Mouse (Mus musculus): ENCODE data around the gene Dennd2c.
"Not testable (repeated sequence)": the region's sequence is repeated elsewhere in the genome, so short reads cannot be mapped to it uniquely, and the experiment has no call there.

The Dennd2c gene

GRCm38 (mm10) chr3:103169771-103170170 is 67.4 kb downstream of the Dennd2c start:
- peak; percentile 84 to 90 for DNase-seq (ENCODE audit: low spot score in 2 of 2)

GRCm38 (mm10) chr3:103171505-103172267 is 69.3 kb downstream of the Dennd2c start, which contains the start of gene Bcas2:
Gene Bcas2 (plus strand): TSS chr3:103171655.
- peak; percentile 99 to 100 for DNase-seq (ENCODE audit: low spot score in 2 of 2)

GRCm38 (mm10) chr3:103172615-103173014 is 70.2 kb downstream of the Dennd2c start:
- no peak for DNase-seq (ENCODE audit: low spot score in 2 of 2)

- no peak for DNase-seq (ENCODE audit: low spot score in 2 of 2)
Observed at GRCm38 (mm10) chr3:103176740-103177139, 74.3 kb downstream of the Dennd2c start.

GRCm38 (mm10) chr3:103179527-103179926 is 77.1 kb downstream of the Dennd2c start:
- no peak for DNase-seq (ENCODE audit: low spot score in 2 of 2)

GRCm38 (mm10) chr3:103181171-103181570 is 78.8 kb downstream of the Dennd2c start:
- DNase-seq (ENCODE audit: low spot score in 2 of 2) = no peak

GRCm38 (mm10) chr3:103182821-103183220 is 80.4 kb downstream of the Dennd2c start:
- no peak for DNase-seq (ENCODE audit: low spot score in 2 of 2)

GRCm38 (mm10) chr3:103184467-103184866 is 82.1 kb downstream of the Dennd2c start:
- DNase-seq (ENCODE audit: low spot score in 2 of 2) = not testable (repeated sequence)

- DNase-seq (ENCODE audit: low spot score in 2 of 2) = no peak
Observed at GRCm38 (mm10) chr3:103188451-103188850, 86.0 kb downstream of the Dennd2c start.

- no peak for DNase-seq (ENCODE audit: low spot score in 2 of 2)
Observed at GRCm38 (mm10) chr3:103188856-103189255, 86.5 kb downstream of the Dennd2c start.

GRCm38 (mm10) chr3:103192161-103192560 is 89.8 kb downstream of the Dennd2c start:
- no peak for DNase-seq (ENCODE audit: low spot score in 2 of 2)

- DNase-seq (ENCODE audit: low spot score in 2 of 2) = no peak
Observed at GRCm38 (mm10) chr3:103193186-103193585, 90.8 kb downstream of the Dennd2c start.

GRCm38 (mm10) chr3:103196320-103196823 is 94.0 kb downstream of the Dennd2c start:
- no peak for DNase-seq (ENCODE audit: low spot score in 2 of 2)

GRCm38 (mm10) chr3:103199386-103199785 is 97.0 kb downstream of the Dennd2c start:
- no peak for DNase-seq (ENCODE audit: low spot score in 2 of 2)

GRCm38 (mm10) chr3:103201105-103201504 is 98.7 kb downstream of the Dennd2c start:
- not testable (repeated sequence) for DNase-seq (ENCODE audit: low spot score in 2 of 2)

GRCm38 (mm10) chr3:103203554-103203953 is 101.2 kb downstream of the Dennd2c start:
- no peak for DNase-seq (ENCODE audit: low spot score in 2 of 2)

- no peak for DNase-seq (ENCODE audit: low spot score in 2 of 2)
Observed at GRCm38 (mm10) chr3:103204445-103204844, 102.0 kb downstream of the Dennd2c start.

- no peak for DNase-seq (ENCODE audit: low spot score in 2 of 2)
Observed at GRCm38 (mm10) chr3:103206393-103206792, 104.0 kb downstream of the Dennd2c start.

GRCm38 (mm10) chr3:103207749-103208148 is 105.3 kb downstream of the Dennd2c start:
- DNase-seq (ENCODE audit: low spot score in 2 of 2) = no peak

- no peak for DNase-seq (ENCODE audit: low spot score in 2 of 2)
Observed at GRCm38 (mm10) chr3:103208237-103208636, 105.8 kb downstream of the Dennd2c start.

GRCm38 (mm10) chr3:103211101-103211500 is 108.7 kb downstream of the Dennd2c start:
- no peak for DNase-seq (ENCODE audit: low spot score in 2 of 2)

GRCm38 (mm10) chr3:103212142-103212541 is 109.7 kb downstream of the Dennd2c start:
- DNase-seq (ENCODE audit: low spot score in 2 of 2) = no peak

GRCm38 (mm10) chr3:103213537-103213936 is 111.1 kb downstream of the Dennd2c start:
- peak; percentile 20 to 26 for DNase-seq (ENCODE audit: low spot score in 2 of 2)
